In the genomic region with DNA sequence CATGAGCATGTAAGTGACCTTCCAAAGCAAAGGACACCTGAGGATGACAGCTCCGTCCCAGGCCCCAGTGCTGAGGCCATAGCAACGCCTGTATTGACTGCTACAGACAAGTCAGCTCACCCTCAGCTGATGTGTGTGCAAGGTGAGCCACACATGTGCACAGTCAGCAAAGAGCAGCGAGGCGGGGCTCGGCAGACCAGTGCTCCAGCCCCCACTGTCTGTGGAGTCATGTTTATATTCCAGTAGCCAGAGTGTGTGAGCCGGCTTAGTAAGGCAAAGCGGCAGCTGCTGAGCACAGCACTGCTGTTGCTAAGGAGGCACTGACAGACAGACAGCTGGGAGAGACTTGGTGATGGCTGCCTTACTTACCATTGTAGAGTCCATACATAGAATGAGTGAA, we compare ENCODE assay signal across 12 mouse cellular contexts. TPM values are rescaled to one million over a fixed set of nuclear protein-coding genes. Genes with fewer than 3 reads are reported as not detected.
DNase-seq lines count a peak whose midpoint lies in the region; ATAC-seq lines count a peak whose summit lies in the region.
"Had no signal": no experiment of that assay in that cellular context is flagged by ENCODE, and none has a peak within 500 bp of the region (broad histone marks: within the 10 kb centered on the region; RNA-seq: fewer than 3 reads in every experiment).

No protein-coding gene starts in this region.

- no peak for DNase-seq in lung, adult 18-20 months
- DNase-seq in forebrain, embryonic 14.5 days (ENCODE audit: low spot score), result peak; percentile 35
- DNase-seq in mesoderm, embryonic 11.5 days (ENCODE audit: low read depth, low spot score), result peak; percentile 48
- DNase-seq in left cerebral cortex, postnatal 36 days (ENCODE audit: low spot score in 2 of 2), result no peak
- DNase-seq in right cerebral cortex, postnatal 25 days, result no peak
- DNase-seq in left cerebral cortex, adult 9 months (ENCODE audit: low spot score in 2 of 2), result no peak
- DNase-seq: cerebellum, adult 18-20 months; gastrocnemius, postnatal 14 days; lung, postnatal 36 days; right cerebral cortex, adult 18-20 months had no signal

- 53% methylated on average over 7 of the region's 7 CpGs for WGBS in lung, embryonic 16.5 days
- 33% methylated on average over 7 of the region's 7 CpGs for WGBS in forebrain, embryonic 14.5 days
- 40% methylated on average over 7 of the region's 7 CpGs for WGBS in stomach, embryonic 16.5 days

- no peak overlapping the region for H3K27ac ChIP-seq in lung, embryonic 16.5 days (ENCODE audit: low read length)
- H3K27ac ChIP-seq in forebrain, embryonic 14.5 days (ENCODE audit: low read depth, low read length), result 0 out of 2 replicates have a peak overlapping the region, but pooled peaks have one; percentile 27
- no peak overlapping the region for H3K27ac ChIP-seq in stomach, embryonic 16.5 days (ENCODE audit: low read length)

- H3K36me3 ChIP-seq in lung, embryonic 16.5 days (ENCODE audit: control insufficient read depth, insufficient read depth, low read length), result no peaks in the 10 kb centered on the region
- no peaks in the 10 kb centered on the region for H3K36me3 ChIP-seq in forebrain, embryonic 14.5 days (ENCODE audit: control insufficient read depth, insufficient read depth, low read length)
- H3K36me3 ChIP-seq in stomach, embryonic 16.5 days (ENCODE audit: control insufficient read depth, insufficient read depth, low read length), result no peaks in the 10 kb centered on the region

- no peak overlapping the region for H3K4me2 ChIP-seq in lung, embryonic 16.5 days (ENCODE audit: low read depth, low read length)
- no peak overlapping the region for H3K4me2 ChIP-seq in forebrain, embryonic 14.5 days (ENCODE audit: low read length)
- no peak overlapping the region for H3K4me2 ChIP-seq in stomach, embryonic 16.5 days (ENCODE audit: low read depth, low read length)

- peaks cover 12% of the 10 kb centered on the region for H3K4me1 ChIP-seq in lung, embryonic 16.5 days (replicated peaks; ENCODE audit: control insufficient read depth, insufficient read depth, low read length)
- H3K4me1 ChIP-seq in forebrain, embryonic 14.5 days (ENCODE audit: control insufficient read depth, insufficient read depth, low read length), result peaks cover 35% of the 10 kb centered on the region
- H3K4me1 ChIP-seq in stomach, embryonic 16.5 days (ENCODE audit: control insufficient read depth, insufficient read depth, low read length), result peaks cover 12% of the 10 kb centered on the region

- H3K9me3 ChIP-seq in lung, embryonic 16.5 days (ENCODE audit: control insufficient read depth, low read length), result no peaks in the 10 kb centered on the region
- no peaks in the 10 kb centered on the region for H3K9me3 ChIP-seq in forebrain, embryonic 14.5 days (replicated peaks; ENCODE audit: control insufficient read depth, low read length)
- no peaks in the 10 kb centered on the region for H3K9me3 ChIP-seq in stomach, embryonic 16.5 days (replicated peaks; ENCODE audit: control insufficient read depth, low read length)

- peak; percentile 34; the same call in 1 of the 2 replicates for ATAC-seq in lung, embryonic 16.5 days (ENCODE audit: low read depth)
- peak; percentile 64 for ATAC-seq in forebrain, embryonic 14.5 days
- peak; percentile 71 for ATAC-seq in stomach, embryonic 16.5 days (ENCODE audit: insufficient read depth, low FRiP score)

- no peaks in the 10 kb centered on the region for H3K27me3 ChIP-seq in lung, embryonic 16.5 days (ENCODE audit: control insufficient read depth, insufficient read depth, low read depth, low read length)
- H3K27me3 ChIP-seq in forebrain, embryonic 14.5 days (replicated peaks; ENCODE audit: control insufficient read depth, insufficient read depth, low read length), result no peaks in the 10 kb centered on the region
- H3K27me3 ChIP-seq in stomach, embryonic 16.5 days (ENCODE audit: control insufficient read depth, insufficient read depth, low read length), result no peaks in the 10 kb centered on the region

- intact Hi-C loops in left cerebral cortex, postnatal 36 days (cut with DNase I), result no loop called here

- H3K9ac ChIP-seq in lung, embryonic 16.5 days (ENCODE audit: low read length), result no peak overlapping the region
- H3K9ac ChIP-seq in forebrain, embryonic 14.5 days (ENCODE audit: low read length), result no peak overlapping the region
- no peak overlapping the region for H3K9ac ChIP-seq in stomach, embryonic 16.5 days (ENCODE audit: low read length)

- H3K4me3 ChIP-seq in lung, embryonic 16.5 days (ENCODE audit: low read length), result no peak overlapping the region
- H3K4me3 ChIP-seq in forebrain, embryonic 14.5 days (ENCODE audit: low read depth, low read length), result no peak overlapping the region
- no peak overlapping the region for H3K4me3 ChIP-seq in stomach, embryonic 16.5 days (replicated peaks; ENCODE audit: low read length)

RNA-seq across cellular contexts. Expression of a gene that starts 59.3 kb away (rescaled TPM):
- 9.5 and 11.0 TPM in 2 replicates for polyA plus RNA-seq in lung, embryonic 16.5 days (2015; fragmentation: Nextera tagmentation; extraction: Ambion mirVana)
- polyA plus RNA-seq in forebrain, embryonic 14.5 days (2014; fragmentation: Nextera tagmentation; extraction: Ambion mirVana), result 14.6 and 18.9 TPM in 2 replicates
- polyA plus RNA-seq in stomach, embryonic 16.5 days (2015; fragmentation: Nextera tagmentation; extraction: Ambion mirVana), result 9.9 and 10.4 TPM in 2 replicates
- total RNA-seq in left cerebral cortex, postnatal 36 days (2021), result 100 to 1,000 TPM in 1 of 2 experiments, 10 to 100 TPM in 1; 92.1 to 129 TPM

Comparison
In these comparisons a context has a peak if more than half of its experiments do, and no peak if none do; other contexts are left out.
1. DNase-seq: peak in forebrain, embryonic 14.5 days (single experiment) and mesoderm, embryonic 11.5 days (single experiment); none in lung, adult 18-20 months (0 of 2), left cerebral cortex, postnatal 36 days (0 of 2), right cerebral cortex, postnatal 25 days (single experiment) and left cerebral cortex, adult 9 months (0 of 2).
2. Peak in every context shown above with its lines, with median percentiles within 50 percentile points of each other: ATAC-seq.